Mouse (Mus musculus): ENCODE results near the gene Dppa5a.
A peak's percentile ranks its signal among the peaks of the same experiment; 100 is the strongest.
"Not testable (repeated sequence)": the region's sequence is repeated elsewhere in the genome, so short reads cannot be mapped to it uniquely, and the experiment has no call there.

Dppa5a gene

GRCm38 (mm10) chr9:78367959-78368358 lies at the start of gene Dppa5a:
TSS of gene Dppa5a (minus strand) at chr9:78368177.
- DNase-seq (ENCODE audit: low spot score), result not testable (repeated sequence)

DNA sequence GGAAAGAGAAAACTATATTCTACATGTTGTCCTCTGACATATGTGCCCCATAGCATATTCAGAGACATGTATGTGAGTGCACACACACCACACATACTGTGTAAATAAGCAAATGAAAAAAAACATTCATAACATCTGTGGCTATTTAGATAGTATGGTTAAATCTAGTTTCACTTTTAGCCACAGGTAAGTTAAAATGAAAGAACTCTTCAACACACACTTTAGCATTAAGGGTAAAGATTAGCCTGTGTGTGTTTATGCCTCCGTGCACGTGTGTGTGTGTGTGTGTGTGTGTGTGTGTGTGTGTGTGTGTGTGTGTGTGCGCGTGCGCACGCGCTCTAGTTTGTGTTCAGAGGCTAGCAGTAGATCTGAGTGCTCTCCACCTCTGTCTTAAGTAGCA lies 33.6 kb upstream of the Dppa5a start:
- no peak for DNase-seq (ENCODE audit: low spot score)

GRCm38 (mm10) chr9:78400570-78400969 lies 32.6 kb upstream of the Dppa5a start:
- DNase-seq (ENCODE audit: low spot score), result no peak

GRCm38 (mm10) chr9:78396517-78396916 lies 28.5 kb upstream of the Dppa5a start:
- DNase-seq (ENCODE audit: low spot score), result no peak

GRCm38 (mm10) chr9:78395630-78396351 lies 27.8 kb upstream of the Dppa5a start, which contains the start of gene Ddx43:
TSS of gene Ddx43 (plus strand) at chr9:78395777.
- peak; percentile 10 for DNase-seq (ENCODE audit: low spot score)

DNA sequence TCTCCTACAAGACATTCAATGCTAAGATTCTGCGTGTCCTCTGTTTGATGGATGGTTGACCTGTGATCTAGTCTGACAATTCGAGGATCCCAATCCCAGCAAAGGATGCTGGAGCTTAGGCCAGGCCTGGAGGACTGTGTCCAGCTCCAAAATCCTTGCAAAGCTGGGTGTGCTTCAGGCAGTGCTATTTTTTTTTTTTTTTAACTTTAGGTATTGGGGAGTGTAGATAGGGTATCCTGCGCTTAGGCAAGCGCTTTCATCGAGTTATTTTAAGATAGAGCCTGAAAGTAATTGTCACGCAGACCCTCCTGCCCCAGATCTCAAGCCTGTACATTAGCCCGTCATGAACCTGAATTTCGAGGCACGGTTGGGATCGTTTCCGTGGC lies 27.3 kb upstream of the Dppa5a start:
- DNase-seq (ENCODE audit: low spot score), result no peak

DNA sequence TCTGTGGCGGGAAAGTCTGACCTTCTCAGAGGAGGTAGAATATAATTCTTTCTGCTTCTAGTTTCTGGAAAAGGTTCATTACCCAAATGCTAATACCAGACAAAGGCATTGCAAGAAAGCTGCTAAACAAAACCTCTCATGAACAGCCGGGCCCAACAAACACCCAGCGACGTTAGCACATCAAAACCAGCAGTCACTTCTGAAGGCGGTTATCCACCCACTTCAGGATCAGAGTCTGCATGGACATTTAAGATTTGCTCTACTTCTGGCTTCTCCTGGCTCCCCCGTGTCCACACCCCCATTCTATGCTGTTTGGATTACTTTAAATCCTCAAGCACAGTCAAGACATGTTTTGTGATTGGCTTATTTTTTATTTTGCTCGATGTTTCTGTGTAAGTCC lies 26.6 kb upstream of the Dppa5a start:
- DNase-seq (ENCODE audit: low spot score), result no peak

DNA sequence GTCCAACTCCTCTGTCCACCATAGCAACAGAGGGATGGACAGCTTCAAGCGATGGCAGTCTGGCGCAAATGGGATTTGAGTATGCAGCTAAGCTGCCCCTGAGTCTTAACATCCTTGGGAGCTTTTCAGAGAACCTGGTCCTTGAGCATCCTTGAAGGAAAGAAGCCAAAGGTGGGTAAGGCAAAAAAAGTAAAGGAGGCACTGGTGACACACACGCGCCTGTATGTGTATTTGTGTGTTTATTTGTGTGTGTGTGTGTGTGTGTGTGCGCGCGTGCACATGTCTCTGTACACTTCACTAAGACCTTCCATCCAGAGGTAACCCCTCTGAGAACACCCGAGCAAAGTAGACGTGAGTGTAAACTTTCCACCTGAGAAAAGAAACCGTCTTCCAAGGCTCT lies 25.8 kb upstream of the Dppa5a start:
- no peak for DNase-seq (ENCODE audit: low spot score)

- DNase-seq (ENCODE audit: low spot score), result no peak
Observed at GRCm38 (mm10) chr9:78389981-78390380, 22.0 kb upstream of the Dppa5a start.

DNA sequence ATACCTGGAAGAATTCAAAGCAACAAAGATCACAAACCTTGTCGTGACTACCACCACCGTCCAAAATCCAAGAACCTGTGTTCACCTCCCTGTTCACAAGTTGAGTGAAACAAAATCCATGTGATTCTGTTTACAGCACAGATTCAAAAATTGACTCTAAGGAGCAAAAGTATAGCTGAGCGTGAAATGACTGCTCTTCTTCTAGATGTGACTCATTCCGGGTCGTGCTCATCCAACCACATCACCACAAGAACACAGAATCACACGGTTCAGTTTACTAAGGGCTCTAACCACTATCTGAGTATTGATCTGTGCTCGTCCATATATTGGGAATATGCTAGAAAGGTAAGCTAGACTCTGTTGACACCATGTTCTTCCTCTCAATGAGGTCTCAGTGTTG lies 19.0 kb upstream of the Dppa5a start:
- DNase-seq (ENCODE audit: low spot score), result no peak

- DNase-seq (ENCODE audit: low spot score), result no peak
Observed at GRCm38 (mm10) chr9:78385893-78386292, 17.9 kb upstream of the Dppa5a start.

DNA sequence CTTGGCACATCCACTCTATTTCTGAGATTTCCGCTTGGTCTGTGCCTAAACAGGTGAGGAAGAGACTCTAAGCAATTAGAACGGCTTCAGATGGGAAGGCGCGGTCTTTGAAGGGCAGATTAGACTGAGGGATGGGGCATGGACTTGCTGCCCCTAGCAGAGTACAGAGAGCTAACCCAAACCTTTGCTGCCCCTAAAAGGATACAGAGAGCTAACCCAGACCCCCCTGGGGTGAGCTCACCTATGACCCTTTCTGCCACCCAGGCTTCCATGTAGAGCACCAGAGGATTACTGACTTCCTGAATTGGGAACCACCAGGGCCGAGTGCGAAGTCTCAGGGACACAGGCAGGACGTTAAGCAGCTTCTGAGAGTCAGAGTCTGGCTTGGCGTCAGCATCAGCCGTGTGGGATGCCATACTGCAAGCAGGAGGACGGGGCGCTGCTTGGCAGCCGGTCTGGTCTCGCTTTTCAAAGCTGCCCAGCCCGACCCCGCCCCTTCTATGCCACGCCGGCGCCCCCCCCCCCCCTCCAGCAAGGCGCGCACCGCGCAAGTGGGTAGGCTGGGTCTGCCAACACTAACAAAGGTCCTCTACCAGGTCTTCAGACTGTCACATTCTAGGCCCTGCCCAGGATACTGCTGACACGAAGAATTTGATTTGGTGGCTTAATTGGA lies 10.3 kb upstream of the Dppa5a start, which contains the start of gene Ooep:
TSS of gene Ooep (minus strand) at position 613 of the 673 bp plus-strand sequence.
- no peak for DNase-seq (ENCODE audit: low spot score)

- DNase-seq (ENCODE audit: low spot score), result no peak
Observed at GRCm38 (mm10) chr9:78377546-78377945, 9.6 kb upstream of the Dppa5a start.

- DNase-seq (ENCODE audit: low spot score), result no peak
Observed at GRCm38 (mm10) chr9:78375486-78375885, 7.5 kb upstream of the Dppa5a start.

DNA sequence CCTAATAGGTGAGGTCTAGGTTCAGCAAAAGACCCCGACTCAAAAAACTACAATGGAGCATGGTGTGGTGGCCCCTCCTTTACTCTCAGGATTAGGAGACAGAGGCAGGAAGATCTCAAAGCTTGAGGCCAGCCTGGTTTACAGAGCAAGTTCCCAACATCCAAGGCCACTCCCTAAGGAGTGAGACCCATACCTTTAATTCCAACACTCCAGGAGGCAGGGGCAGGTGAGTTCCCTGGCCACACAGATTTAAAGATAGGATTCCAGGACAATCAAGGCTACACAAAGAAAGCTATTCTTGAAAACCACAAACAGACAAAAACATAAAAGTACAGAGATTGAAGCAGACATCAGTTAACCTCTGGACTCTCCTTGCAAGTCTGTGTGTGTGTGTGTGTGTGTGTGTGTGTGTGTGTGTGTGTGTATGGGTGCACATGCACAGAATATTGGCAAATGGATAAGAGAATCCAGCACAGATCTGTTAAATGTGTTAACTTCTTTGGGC lies 7.0 kb upstream of the Dppa5a start:
- no peak for DNase-seq (ENCODE audit: low spot score)

DNA sequence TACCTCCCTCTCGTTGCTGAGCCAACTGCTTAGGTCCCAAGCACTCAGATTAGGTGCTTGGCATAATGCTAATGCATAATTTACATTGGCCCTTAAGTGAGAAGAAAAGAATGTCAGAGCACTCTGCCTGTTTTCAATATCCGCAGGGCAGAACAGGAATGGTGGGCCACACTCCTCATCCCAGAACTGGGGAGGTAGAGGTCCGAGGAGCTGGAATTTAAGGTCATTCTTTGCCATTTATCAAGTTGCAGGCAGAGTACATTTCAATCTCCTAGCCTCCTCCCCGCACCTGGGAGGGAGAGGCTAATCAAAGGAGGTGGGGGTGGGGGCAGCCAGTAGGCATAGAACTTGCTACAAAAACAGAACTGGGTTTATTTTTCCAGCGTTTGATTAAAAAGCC lies 6.4 kb upstream of the Dppa5a start:
- no peak for DNase-seq (ENCODE audit: low spot score)

DNA sequence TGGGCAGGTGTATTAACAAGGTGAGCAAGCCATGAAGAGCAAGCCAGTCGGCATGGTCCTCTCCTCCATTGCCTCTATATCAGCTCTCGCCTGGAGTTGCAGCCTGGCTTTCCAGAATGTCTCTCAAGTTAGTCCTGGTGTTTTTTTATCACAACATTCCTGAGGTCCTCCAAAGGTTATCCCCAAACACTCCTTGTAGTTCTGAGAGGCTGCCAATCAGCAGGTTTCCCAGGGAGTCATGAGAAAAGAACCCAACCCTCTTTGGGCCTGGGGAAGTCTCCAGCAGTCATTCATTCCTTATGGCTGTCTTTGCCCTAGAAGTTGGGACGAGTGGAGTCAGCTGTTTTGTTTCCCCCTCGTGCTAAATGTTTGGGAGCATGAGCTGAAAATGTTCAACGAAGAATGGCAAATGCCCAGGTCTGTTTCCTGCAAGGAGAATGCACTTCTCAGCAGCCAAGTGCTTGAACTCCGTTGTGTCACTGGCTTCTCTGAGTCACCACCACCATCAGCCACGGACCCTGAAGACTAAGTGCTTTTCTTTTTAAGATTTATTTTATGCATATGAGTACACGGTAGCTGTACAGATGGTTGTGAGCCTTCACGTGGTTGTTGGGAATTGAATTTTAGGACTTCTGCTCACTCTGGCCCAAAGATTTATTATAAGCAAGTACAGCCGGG lies 5.0 kb upstream of the Dppa5a start:
- DNase-seq (ENCODE audit: low spot score), result no peak

DNA sequence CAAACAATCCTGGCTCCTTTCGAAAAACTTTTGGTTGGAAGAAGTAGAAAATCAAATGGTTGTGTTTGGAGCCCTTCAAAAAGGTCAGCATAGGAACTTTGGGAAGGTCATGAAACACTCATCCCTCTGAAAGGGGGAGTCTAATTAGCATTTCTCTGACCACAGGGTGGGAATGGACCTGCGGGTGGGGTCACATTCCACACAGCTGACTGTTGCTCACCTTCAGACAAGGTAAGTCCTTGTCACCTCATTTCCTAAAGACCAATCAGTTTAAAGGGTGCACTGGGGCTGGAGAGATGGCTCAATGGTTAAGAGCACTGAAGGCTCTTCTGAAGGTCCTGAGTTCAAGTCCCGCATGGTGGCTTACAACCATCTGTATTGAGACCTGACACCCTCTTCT lies 3.5 kb upstream of the Dppa5a start:
- DNase-seq (ENCODE audit: low spot score), result no peak

GRCm38 (mm10) chr9:78369786-78370185 lies 1.8 kb upstream of the Dppa5a start:
- no peak for DNase-seq (ENCODE audit: low spot score)

DNA sequence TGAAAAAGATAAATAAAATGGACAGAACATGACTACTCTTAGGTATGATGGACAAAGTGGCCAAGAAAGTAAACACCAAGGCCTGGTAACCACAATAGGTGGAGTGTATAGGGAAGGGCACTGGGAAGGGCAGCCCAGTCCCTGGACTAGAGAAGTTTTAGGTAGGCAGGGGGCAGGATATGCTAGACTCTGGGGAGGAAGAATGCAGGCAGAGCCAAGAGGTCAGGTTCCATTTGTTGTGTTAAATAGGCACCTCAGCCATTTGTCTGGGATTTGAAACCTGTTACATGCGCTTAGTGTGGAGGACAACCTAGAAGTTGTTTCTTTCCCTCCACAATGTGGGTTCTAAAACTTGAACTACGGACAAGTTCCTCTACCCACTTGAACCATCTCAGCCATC lies 1.4 kb upstream of the Dppa5a start:
- no peak for DNase-seq (ENCODE audit: low spot score)

DNA sequence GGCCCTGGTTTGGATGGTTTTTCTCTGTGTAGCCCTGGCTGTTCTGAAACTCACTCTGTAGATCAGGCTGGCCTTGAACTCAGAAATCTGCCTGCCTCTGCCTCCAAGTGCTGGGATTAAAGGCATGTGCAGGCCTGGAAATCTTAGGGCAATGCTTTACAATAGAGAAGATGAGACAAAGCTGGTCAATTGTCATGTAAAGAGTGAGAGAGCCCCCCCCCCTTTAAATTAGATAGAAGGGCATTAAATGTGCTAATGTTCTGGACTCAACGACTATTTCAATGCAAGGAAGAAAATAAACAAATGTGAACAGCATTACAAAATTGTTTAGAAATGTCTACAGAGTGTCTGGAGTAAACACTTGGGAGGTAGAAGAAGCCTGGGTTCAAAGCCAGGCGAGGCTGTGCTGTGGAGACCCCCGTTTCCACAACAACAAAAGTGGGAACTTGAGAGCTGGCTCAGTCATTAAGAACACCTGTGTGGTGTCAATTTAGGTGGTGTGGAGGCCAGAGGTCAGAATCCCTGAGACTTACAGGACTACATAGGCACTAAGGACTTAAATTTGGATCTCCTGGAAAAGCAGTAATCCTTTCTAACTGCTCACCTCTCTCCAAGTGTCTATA lies 805 bp upstream of the Dppa5a start:
- no peak for DNase-seq (ENCODE audit: low spot score)

DNA sequence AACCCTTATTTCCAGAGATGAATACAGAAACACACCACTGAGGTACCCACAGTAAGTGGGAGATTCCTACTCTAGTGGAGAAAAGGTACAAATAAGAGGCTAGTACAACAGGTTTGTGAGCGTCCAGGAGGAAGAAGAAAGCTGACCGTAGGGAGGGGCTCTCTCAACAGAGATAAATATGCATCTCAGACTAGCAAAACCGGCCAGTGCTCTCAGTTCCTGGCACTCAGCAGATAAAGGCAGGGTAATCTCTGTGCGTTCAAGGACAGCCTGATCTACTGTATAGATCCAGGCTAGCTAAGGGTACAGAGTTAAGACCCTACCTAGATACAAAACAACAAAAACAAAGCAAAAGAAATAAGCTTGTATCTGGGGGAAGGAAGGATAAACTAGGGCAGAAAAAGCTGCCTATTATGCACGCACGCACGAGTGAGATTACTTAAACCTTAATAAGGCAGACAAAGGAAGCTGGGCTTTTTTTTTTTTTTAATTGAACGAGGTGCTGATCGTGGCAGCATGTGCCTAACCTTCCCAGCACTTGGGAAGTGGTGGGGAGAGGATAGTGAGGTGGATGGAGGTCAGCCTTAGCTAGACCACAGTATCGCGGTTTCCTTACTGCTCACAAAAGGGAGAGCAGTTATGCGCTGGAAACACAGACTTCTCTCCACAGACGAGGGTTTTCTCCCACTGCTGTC lies 2.0 kb downstream of the Dppa5a start:
- DNase-seq (ENCODE audit: low spot score), result no peak
